Mouse (Mus musculus) liver, embryonic 14.5 days (tissue): ENCODE data around the gene Gabrg3.

Experiments
- CTCF ChIP-seq: IDR thresholded peaks from 2 replicates; pipeline ENCODE4 v1.5.1; 2016; ENCODE audit warnings: antibody characterized with exemption, low read depth, control low read depth
- EP300 ChIP-seq: IDR thresholded peaks from 2 replicates; pipeline ENCODE4 v1.6.1; 2016; ENCODE audit warnings: antibody characterized with exemption, low read depth

GRCm38 (mm10) chr7:57186015-57186414 is 201.0 kb downstream of the Gabrg3 start:
- TF ChIP-seq CTCF = no peak
- TF ChIP-seq EP300 = no peak
